Mouse (Mus musculus) kidney, adult 2 months (tissue): ENCODE measurements around the gene Leng1.

Experiments used
- CTCF ChIP-seq: fragments of 200-500 bp; conservative IDR thresholded peaks from 2 replicates; pipeline ENCODE4 v1.5.1; 2011; ENCODE audit warnings: low read depth, mild to moderate bottlenecking, control low read depth, low read length, moderate library complexity, mixed read lengths; ENCODE audit not compliant: insufficient read depth, insufficient read length
- POLR2A ChIP-seq: fragments of 200-500 bp; IDR thresholded peaks from one replicate; pipeline ENCODE4 v1.6.1; 2011; ENCODE audit warnings: low read depth, low read length, control low read depth

GRCm38 (mm10) chr7:3656966-3657365 lies 8.7 kb downstream of the Leng1 start:
- TF ChIP-seq CTCF = no peak
- no peak for TF ChIP-seq POLR2A
